Mouse (Mus musculus): ENCODE measurements around the gene Tssk1. TPM values are rescaled to one million over a fixed set of nuclear protein-coding genes. Genes with fewer than 3 reads are reported as not detected.

Gene Tssk1
- polyA plus RNA-seq, 1 experiment from 2014 or later = not detected

- no peaks in the 10 kb centered on the region for H3K9me3 ChIP-seq
- ATAC-seq (ENCODE audit: insufficient number of reproducible peaks, insufficient read depth, low FRiP score, low TSS enrichment, low read depth) = peak; percentile 38; the same call in 1 of the 2 replicates
- H3K36me3 ChIP-seq = peaks cover 20% of the 10 kb centered on the region
- H3K27ac ChIP-seq = peak overlapping the region; percentile 82
- H3K4me1 ChIP-seq (replicated peaks) = peaks cover 11% of the 10 kb centered on the region
- peak overlapping the region; percentile 93 for H3K4me2 ChIP-seq
- WGBS = under 1% methylated on average over 9 of the region's 9 CpGs
- H3K27me3 ChIP-seq = 0 out of 2 replicates have a peak, but pooled peaks cover 5% of the 10 kb centered on the region
- peak overlapping the region; percentile 83 for H3K4me3 ChIP-seq (replicated peaks)
- H3K9ac ChIP-seq (replicated peaks) = peak overlapping the region; percentile 83
These were observed 34.6 kb downstream of the Tssk1 start for GRCm38 (mm10) chr16:17928627-17929104.

- Histone ChIP-seq H3K27me3 (0 out of 2 replicates have a peak, but pooled peaks cover 5% of the 10 kb centered on the region), H3K27ac (no peak overlapping the region), H3K4me1 (replicated peaks) (peaks cover 11% of the 10 kb centered on the region), H3K4me3 (replicated peaks) (no peak overlapping the region), H3K9ac (replicated peaks) (no peak overlapping the region), H3K4me2 (no peak overlapping the region), H3K36me3 (peaks cover 20% of the 10 kb centered on the region), H3K9me3 (no peaks in the 10 kb centered on the region)
- ATAC-seq (ENCODE audit: insufficient number of reproducible peaks, insufficient read depth, low FRiP score, low TSS enrichment, low read depth) = no peak
- 13% methylated on average over 2 of the region's 2 CpGs for WGBS
These were observed 35.2 kb downstream of the Tssk1 start for GRCm38 (mm10) chr16:17929211-17929610.

DNA sequence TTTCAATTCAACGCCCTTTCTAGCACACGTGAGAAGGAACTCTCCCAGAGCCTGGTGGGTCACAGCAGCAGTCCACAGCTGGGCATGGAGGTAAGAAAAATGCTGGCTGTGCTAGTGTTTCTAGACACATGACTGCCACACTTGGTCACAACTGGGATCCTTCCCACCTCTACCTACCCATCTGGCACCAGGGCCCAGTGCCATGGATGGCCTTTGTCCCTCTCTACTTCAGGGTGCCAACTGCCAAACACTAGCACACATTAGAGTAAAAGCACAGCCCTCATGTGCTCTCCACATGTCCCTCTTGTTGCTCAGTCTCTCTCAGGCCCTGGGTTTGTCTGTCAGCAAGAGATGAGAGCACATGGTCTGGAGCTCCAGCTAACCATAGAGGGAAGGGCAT, 35.6 kb downstream of the Tssk1 start:
- H3K9ac ChIP-seq (replicated peaks) = no peak overlapping the region
- no peak for ATAC-seq (ENCODE audit: insufficient number of reproducible peaks, insufficient read depth, low FRiP score, low TSS enrichment, low read depth)
- H3K27me3 ChIP-seq = 0 out of 2 replicates have a peak, but pooled peaks cover 5% of the 10 kb centered on the region
- H3K9me3 ChIP-seq = no peaks in the 10 kb centered on the region
- WGBS = 80% methylated on average over 2 of the region's 2 CpGs
- no peak overlapping the region for H3K27ac ChIP-seq
- peaks cover 19% of the 10 kb centered on the region for H3K36me3 ChIP-seq
- no peak overlapping the region for H3K4me3 ChIP-seq (replicated peaks)
- H3K4me1 ChIP-seq (replicated peaks) = peaks cover 11% of the 10 kb centered on the region
- H3K4me2 ChIP-seq = no peak overlapping the region

DNA sequence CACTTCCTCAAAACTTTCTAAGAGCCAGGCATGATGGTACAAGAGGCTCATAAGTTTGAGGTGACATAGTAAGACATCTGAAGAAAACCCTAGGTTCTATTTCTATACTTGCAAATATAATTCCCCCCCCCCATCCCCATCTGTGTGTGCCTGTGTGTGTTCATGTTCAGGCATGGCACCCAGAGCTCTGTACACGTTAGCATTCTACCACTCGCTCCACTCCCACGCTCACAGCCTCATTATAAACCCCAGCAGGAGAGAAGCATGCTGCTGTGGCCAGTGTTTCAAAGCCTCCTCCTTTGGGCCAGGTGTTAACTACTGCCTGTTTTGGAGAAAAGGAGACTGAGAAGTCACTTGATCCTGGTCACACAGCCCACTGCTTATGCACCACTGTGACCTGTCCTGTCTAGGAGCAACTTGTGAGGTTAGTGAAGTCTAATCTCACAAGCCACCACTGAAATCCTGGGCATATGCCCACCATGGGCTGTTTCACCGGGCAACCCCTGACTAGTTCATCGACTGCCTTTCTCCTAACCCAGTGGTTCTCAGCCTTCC, 38.0 kb downstream of the Tssk1 start:
- H3K4me2 ChIP-seq = no peak overlapping the region
- 61% methylated on average over 5 of the region's 5 CpGs for WGBS
- peaks cover 6% of the 10 kb centered on the region for H3K4me1 ChIP-seq (replicated peaks)

DNA sequence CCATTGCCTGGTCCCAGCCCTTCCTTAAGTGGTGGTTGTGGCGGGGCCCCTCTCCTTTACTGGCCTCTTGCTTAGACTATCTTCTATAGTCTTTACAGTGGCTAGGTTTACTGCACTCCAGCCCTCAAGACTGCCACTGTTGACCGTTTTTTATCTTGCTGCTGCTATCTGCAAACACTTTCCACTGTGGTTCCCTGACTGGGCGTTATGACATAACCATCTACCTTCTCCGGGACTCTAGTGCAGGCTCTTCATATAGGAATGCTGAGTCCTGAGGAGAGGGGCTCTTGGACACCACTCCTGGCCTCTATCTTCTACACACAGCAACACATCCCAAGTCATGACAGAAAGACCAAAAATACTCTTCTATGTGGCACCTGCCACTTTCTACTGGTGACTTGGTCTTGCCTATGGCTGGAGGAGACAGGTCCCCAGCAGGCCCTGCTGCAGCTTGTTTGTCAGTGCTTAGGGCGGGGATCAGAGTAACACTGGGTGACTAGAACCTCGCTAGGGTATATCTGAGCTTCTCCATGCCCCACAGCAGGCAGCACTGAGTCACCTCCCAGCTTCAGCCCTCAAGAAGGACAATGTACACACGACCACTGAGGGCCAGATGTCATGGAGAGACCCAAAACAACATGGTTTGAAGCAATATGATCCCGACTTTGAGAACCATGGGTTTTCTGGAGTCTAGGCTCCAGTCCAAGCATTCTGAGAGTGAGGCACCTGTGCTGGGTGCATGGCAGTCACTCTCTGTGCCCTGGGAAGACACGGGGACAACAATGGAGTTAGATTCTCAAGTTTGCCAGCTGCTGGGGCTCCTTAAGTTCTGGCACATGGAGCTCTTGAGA, 39.8 kb downstream of the Tssk1 start:
- Histone ChIP-seq H3K4me2 (no peak overlapping the region), H3K9me3 (no peaks in the 10 kb centered on the region), H3K4me1 (replicated peaks) (peaks cover 3% of the 10 kb centered on the region), H3K36me3 (no peaks in the 10 kb centered on the region), H3K4me3 (replicated peaks) (no peak overlapping the region), H3K27ac (no peak overlapping the region), H3K9ac (replicated peaks) (no peak overlapping the region), H3K27me3 (peaks cover 19% of the 10 kb centered on the region)
- 71% methylated on average over 9 of the region's 9 CpGs for WGBS
- ATAC-seq (ENCODE audit: insufficient number of reproducible peaks, insufficient read depth, low FRiP score, low TSS enrichment, low read depth) = no peak

More for the DNA sequence above, 38.0 kb downstream of the Tssk1 start:
- H3K4me3 ChIP-seq (replicated peaks) = no peak overlapping the region
- no peaks in the 10 kb centered on the region for H3K9me3 ChIP-seq
- no peaks in the 10 kb centered on the region for H3K36me3 ChIP-seq
- H3K27ac ChIP-seq = no peak overlapping the region
- H3K27me3 ChIP-seq = peaks cover 10% of the 10 kb centered on the region
- no peak overlapping the region for H3K9ac ChIP-seq (replicated peaks)
- no peak for ATAC-seq (ENCODE audit: insufficient number of reproducible peaks, insufficient read depth, low FRiP score, low TSS enrichment, low read depth)

DNA sequence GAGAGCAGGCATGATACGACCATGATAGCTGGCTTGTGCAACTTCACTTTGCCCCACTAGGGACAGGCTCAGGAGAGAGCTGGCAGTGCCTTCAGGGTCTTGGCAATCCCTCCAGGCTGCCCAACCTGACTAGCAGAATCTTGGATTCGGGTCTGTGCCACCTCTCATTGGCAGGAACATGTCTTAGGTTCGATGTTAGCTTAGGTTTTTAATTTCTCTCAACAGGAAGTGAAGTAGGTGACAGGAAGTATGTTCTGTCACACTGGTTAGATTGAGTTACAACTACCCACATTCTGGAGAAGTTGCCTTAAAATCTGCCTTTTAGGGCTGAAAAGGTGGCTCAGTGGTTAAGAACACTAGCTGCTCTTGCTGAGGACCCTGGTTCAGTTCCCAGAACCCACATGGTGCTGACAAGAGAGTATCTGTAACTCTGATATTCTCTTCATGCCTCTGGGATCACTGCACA, 40.5 kb downstream of the Tssk1 start:
- H3K36me3 ChIP-seq = no peaks in the 10 kb centered on the region
- H3K4me3 ChIP-seq (replicated peaks) = no peak overlapping the region
- no peak for ATAC-seq (ENCODE audit: insufficient number of reproducible peaks, insufficient read depth, low FRiP score, low TSS enrichment, low read depth)
- H3K27me3 ChIP-seq = peaks cover 19% of the 10 kb centered on the region
- H3K27ac ChIP-seq = no peak overlapping the region
- no peaks in the 10 kb centered on the region for H3K9me3 ChIP-seq
- H3K4me1 ChIP-seq (replicated peaks) = no peaks in the 10 kb centered on the region; the same call in 1 of the 2 replicates
- no peak overlapping the region for H3K9ac ChIP-seq (replicated peaks)
- no peak overlapping the region for H3K4me2 ChIP-seq
- 72% methylated on average over 3 of the region's 3 CpGs for WGBS

GRCm38 (mm10) chr16:17936776-17937175, 42.8 kb downstream of the Tssk1 start:
- Histone ChIP-seq H3K4me3 (replicated peaks) (no peak overlapping the region), H3K9ac (replicated peaks) (no peak overlapping the region), H3K27me3 (peaks cover 19% of the 10 kb centered on the region), H3K4me1 (replicated peaks) (no peaks in the 10 kb centered on the region; the same call in 1 of the 2 replicates), H3K27ac (no peak overlapping the region), H3K4me2 (no peak overlapping the region), H3K36me3 (no peaks in the 10 kb centered on the region), H3K9me3 (no peaks in the 10 kb centered on the region)
- 79% methylated on average over 10 of the region's 10 CpGs for WGBS
- no peak for ATAC-seq (ENCODE audit: insufficient number of reproducible peaks, insufficient read depth, low FRiP score, low TSS enrichment, low read depth)

- WGBS = 83% methylated on average over 7 of the region's 7 CpGs
- H3K4me2 ChIP-seq = no peak overlapping the region
- H3K27me3 ChIP-seq = peaks cover 19% of the 10 kb centered on the region
- no peaks in the 10 kb centered on the region for H3K36me3 ChIP-seq
- H3K27ac ChIP-seq = no peak overlapping the region
- H3K4me3 ChIP-seq (replicated peaks) = no peak overlapping the region
- H3K4me1 ChIP-seq (replicated peaks) = no peaks in the 10 kb centered on the region; the same call in 1 of the 2 replicates
- no peak for ATAC-seq (ENCODE audit: insufficient number of reproducible peaks, insufficient read depth, low FRiP score, low TSS enrichment, low read depth)
- H3K9ac ChIP-seq (replicated peaks) = no peak overlapping the region
- H3K9me3 ChIP-seq = no peaks in the 10 kb centered on the region
These were observed 44.2 kb downstream of the Tssk1 start for GRCm38 (mm10) chr16:17938187-17938586.

DNA sequence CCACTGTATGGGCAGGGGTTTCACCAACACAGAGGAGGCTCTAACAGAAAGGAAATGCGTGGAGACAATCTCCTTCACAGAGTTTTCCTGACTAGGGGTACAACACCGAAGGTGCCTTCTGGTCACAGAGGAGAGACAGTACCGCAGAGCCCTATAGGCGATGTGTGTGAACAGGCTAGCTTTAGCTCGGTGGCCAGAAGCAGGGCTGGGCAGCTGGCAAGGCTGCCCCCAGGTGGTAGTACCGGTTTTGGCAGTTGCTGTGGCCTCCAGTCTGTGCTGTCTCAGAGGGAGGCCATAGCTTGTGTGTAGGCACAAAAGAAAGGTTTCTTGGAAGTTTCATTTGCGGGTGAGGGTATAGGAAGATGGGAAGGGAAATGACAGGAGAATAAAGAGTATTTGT, 44.8 kb downstream of the Tssk1 start:
- Histone ChIP-seq H3K27me3 (peaks cover 19% of the 10 kb centered on the region), H3K9ac (replicated peaks) (no peak overlapping the region), H3K27ac (no peak overlapping the region), H3K4me2 (no peak overlapping the region), H3K4me1 (replicated peaks) (no peaks in the 10 kb centered on the region; the same call in 1 of the 2 replicates), H3K9me3 (no peaks in the 10 kb centered on the region), H3K36me3 (no peaks in the 10 kb centered on the region), H3K4me3 (replicated peaks) (no peak overlapping the region)
- WGBS = 10% methylated on average over 7 of the region's 7 CpGs
- ATAC-seq (ENCODE audit: insufficient number of reproducible peaks, insufficient read depth, low FRiP score, low TSS enrichment, low read depth) = peak; percentile 73; the same call in 1 of the 2 replicates

GRCm38 (mm10) chr16:17939255-17939751, 45.3 kb downstream of the Tssk1 start:
- no peaks in the 10 kb centered on the region; the same call in 1 of the 2 replicates for H3K4me1 ChIP-seq (replicated peaks)
- H3K27ac ChIP-seq = no peak overlapping the region
- H3K36me3 ChIP-seq = no peaks in the 10 kb centered on the region
- H3K9ac ChIP-seq (replicated peaks) = no peak overlapping the region
- peaks cover 19% of the 10 kb centered on the region for H3K27me3 ChIP-seq
- 67% methylated on average over 9 of the region's 9 CpGs for WGBS
- no peak overlapping the region for H3K4me2 ChIP-seq
- H3K9me3 ChIP-seq = no peaks in the 10 kb centered on the region
- no peak for ATAC-seq (ENCODE audit: insufficient number of reproducible peaks, insufficient read depth, low FRiP score, low TSS enrichment, low read depth)
- no peak overlapping the region for H3K4me3 ChIP-seq (replicated peaks)

GRCm38 (mm10) chr16:17943466-17943865, 49.4 kb downstream of the Tssk1 start:
- no peak overlapping the region for H3K4me3 ChIP-seq (replicated peaks)
- H3K4me1 ChIP-seq (replicated peaks) = no peaks in the 10 kb centered on the region; the same call in 1 of the 2 replicates
- H3K36me3 ChIP-seq = no peaks in the 10 kb centered on the region
- 67% methylated on average over 8 of the region's 8 CpGs for WGBS
- no peak overlapping the region for H3K4me2 ChIP-seq
- H3K27me3 ChIP-seq = no peaks in the 10 kb centered on the region
- no peak overlapping the region for H3K9ac ChIP-seq (replicated peaks)
- no peaks in the 10 kb centered on the region for H3K9me3 ChIP-seq
- H3K27ac ChIP-seq = no peak overlapping the region
- ATAC-seq (ENCODE audit: insufficient number of reproducible peaks, insufficient read depth, low FRiP score, low TSS enrichment, low read depth) = no peak
